Mouse (Mus musculus) kidney, adult 2 months (tissue): ENCODE data around the gene Oscp1.

ENCODE experiments used
- CTCF ChIP-seq: fragments of 200-500 bp; conservative IDR thresholded peaks from 2 replicates; pipeline ENCODE4 v1.5.1; 2011; ENCODE audit warnings: low read depth, mild to moderate bottlenecking, control low read depth, low read length, moderate library complexity, mixed read lengths; ENCODE audit not compliant: insufficient read depth, insufficient read length
- POLR2A ChIP-seq: fragments of 200-500 bp; IDR thresholded peaks from one replicate; pipeline ENCODE4 v1.6.1; 2011; ENCODE audit warnings: low read depth, low read length, control low read depth

DNA sequence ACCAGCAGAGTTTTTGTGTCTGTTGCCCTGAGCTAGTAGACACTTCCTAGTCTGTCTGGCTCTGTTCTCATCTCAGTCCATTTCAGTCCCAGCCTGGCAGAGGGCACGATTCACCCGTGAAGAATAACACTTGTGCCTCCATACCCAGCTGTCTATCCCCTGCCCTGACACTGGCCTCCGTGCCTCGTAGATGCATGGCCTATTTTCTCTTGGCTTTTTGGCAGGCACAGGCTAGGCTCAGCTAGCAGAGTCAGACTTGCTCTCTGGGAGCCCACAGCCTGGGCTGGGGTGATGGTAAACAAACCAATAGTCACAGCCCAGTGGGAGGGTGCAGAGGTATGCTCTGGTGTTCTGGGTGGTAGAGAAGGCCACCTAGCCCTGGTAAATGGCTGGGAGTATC is 54.9 kb downstream of the Oscp1 start:
- TF ChIP-seq POLR2A (no peak), CTCF (no peak)
